Mouse (Mus musculus): ENCODE results near the gene Hoxc5. TPM values are rescaled to one million over a fixed set of nuclear protein-coding genes. Genes with fewer than 3 reads are reported as not detected.

Gene Hoxc5
- polyA plus RNA-seq, 1 experiment from 2014 or later = not detected

GRCm38 (mm10) chr15:102950877-102951276 lies 16.4 kb upstream of the Hoxc5 start:
- 12% methylated on average over 2 of the region's 2 CpGs for WGBS
- no peak overlapping the region for H3K4me2 ChIP-seq
- no peak for ATAC-seq (ENCODE audit: low FRiP score)

GRCm38 (mm10) chr15:102953561-102953960 lies 13.7 kb upstream of the Hoxc5 start:
- no peak for ATAC-seq (ENCODE audit: low FRiP score)
- 3% methylated on average over 6 of the region's 6 CpGs for WGBS
- Histone ChIP-seq H3K4me1 (no peaks in the 10 kb centered on the region), H3K36me3 (replicated peaks) (no peaks in the 10 kb centered on the region), H3K4me2 (no peak overlapping the region), H3K4me3 (replicated peaks) (no peak overlapping the region), H3K9ac (no peak overlapping the region), H3K27me3 (peaks cover 100% of the 10 kb centered on the region), H3K9me3 (no peaks in the 10 kb centered on the region), H3K27ac (no peak overlapping the region)

More at GRCm38 (mm10) chr15:102950877-102951276, 16.4 kb upstream of the Hoxc5 start:
- no peaks in the 10 kb centered on the region for H3K4me1 ChIP-seq
- H3K4me3 ChIP-seq (replicated peaks) = no peak overlapping the region
- H3K9ac ChIP-seq = no peak overlapping the region
- H3K9me3 ChIP-seq = no peaks in the 10 kb centered on the region
- H3K27ac ChIP-seq = no peak overlapping the region
- peaks cover 99% of the 10 kb centered on the region for H3K27me3 ChIP-seq
- no peaks in the 10 kb centered on the region for H3K36me3 ChIP-seq (replicated peaks)

- no peaks in the 10 kb centered on the region for H3K9me3 ChIP-seq
- H3K36me3 ChIP-seq (replicated peaks) = no peaks in the 10 kb centered on the region
- ATAC-seq (ENCODE audit: low FRiP score) = no peak
- peaks cover 98% of the 10 kb centered on the region for H3K27me3 ChIP-seq
- WGBS = under 1% methylated on average over 57 of the region's 57 CpGs
- no peak within 1 kb of the TSS for H3K9ac ChIP-seq
- no peaks in the 10 kb centered on the region for H3K4me1 ChIP-seq
- no peak within 1 kb of the TSS for H3K27ac ChIP-seq
- no peak within 1 kb of the TSS for H3K4me2 ChIP-seq
- H3K4me3 ChIP-seq (replicated peaks) = no peak within 1 kb of the TSS
Observed at GRCm38 (mm10) chr15:102954192-102955006, 12.8 kb upstream of the Hoxc5 start, which contains the start of gene Hoxc11. Hoxc11 (plus strand) TSS chr15:102954427.

GRCm38 (mm10) chr15:102955007-102955382 lies 12.2 kb upstream of the Hoxc5 start:
- Histone ChIP-seq H3K4me2 (no peak overlapping the region), H3K27me3 (peaks cover 98% of the 10 kb centered on the region), H3K9ac (no peak overlapping the region), H3K36me3 (replicated peaks) (no peaks in the 10 kb centered on the region), H3K4me3 (replicated peaks) (no peak overlapping the region), H3K4me1 (no peaks in the 10 kb centered on the region), H3K9me3 (no peaks in the 10 kb centered on the region), H3K27ac (no peak overlapping the region)
- under 1% methylated on average over 28 of the region's 28 CpGs for WGBS
- no peak for ATAC-seq (ENCODE audit: low FRiP score)

GRCm38 (mm10) chr15:102955833-102956640 lies 11.2 kb upstream of the Hoxc5 start:
- no peaks in the 10 kb centered on the region for H3K9me3 ChIP-seq
- no peak for ATAC-seq (ENCODE audit: low FRiP score)
- H3K27ac ChIP-seq = no peak overlapping the region
- H3K27me3 ChIP-seq = peaks cover 98% of the 10 kb centered on the region
- H3K4me2 ChIP-seq = no peak overlapping the region
- no peaks in the 10 kb centered on the region for H3K4me1 ChIP-seq
- no peaks in the 10 kb centered on the region for H3K36me3 ChIP-seq (replicated peaks)
- WGBS = under 1% methylated on average over 40 of the region's 40 CpGs
- H3K9ac ChIP-seq = no peak overlapping the region
- H3K4me3 ChIP-seq (replicated peaks) = no peak overlapping the region

GRCm38 (mm10) chr15:102956906-102957305 lies 10.3 kb upstream of the Hoxc5 start:
- no peak overlapping the region for H3K9ac ChIP-seq
- WGBS = under 1% methylated on average over 12 of the region's 12 CpGs
- H3K36me3 ChIP-seq (replicated peaks) = no peaks in the 10 kb centered on the region
- H3K27me3 ChIP-seq = peaks cover 98% of the 10 kb centered on the region
- H3K4me3 ChIP-seq (replicated peaks) = no peak overlapping the region
- no peak for ATAC-seq (ENCODE audit: low FRiP score)
- no peak overlapping the region for H3K27ac ChIP-seq
- H3K4me1 ChIP-seq = no peaks in the 10 kb centered on the region
- H3K4me2 ChIP-seq = no peak overlapping the region
- no peaks in the 10 kb centered on the region for H3K9me3 ChIP-seq

- Histone ChIP-seq H3K4me3 (replicated peaks) (no peak overlapping the region), H3K4me1 (no peaks in the 10 kb centered on the region), H3K36me3 (replicated peaks) (no peaks in the 10 kb centered on the region), H3K4me2 (no peak overlapping the region), H3K27ac (no peak overlapping the region), H3K27me3 (peaks cover 97% of the 10 kb centered on the region), H3K9me3 (no peaks in the 10 kb centered on the region), H3K9ac (no peak overlapping the region)
- no peak for ATAC-seq (ENCODE audit: low FRiP score)
- WGBS = under 1% methylated on average over 13 of the region's 13 CpGs
Observed at GRCm38 (mm10) chr15:102959663-102960191, 7.5 kb upstream of the Hoxc5 start.

GRCm38 (mm10) chr15:102961728-102962127 lies 5.5 kb upstream of the Hoxc5 start:
- 7% methylated on average over 6 of the region's 6 CpGs for WGBS
- no peak overlapping the region for H3K4me2 ChIP-seq
- H3K9ac ChIP-seq = no peak overlapping the region

GRCm38 (mm10) chr15:102962492-102962891 lies 4.8 kb upstream of the Hoxc5 start:
- Histone ChIP-seq H3K27ac (no peak overlapping the region), H3K36me3 (replicated peaks) (no peaks in the 10 kb centered on the region), H3K9ac (no peak overlapping the region), H3K27me3 (peaks cover 97% of the 10 kb centered on the region), H3K9me3 (no peaks in the 10 kb centered on the region), H3K4me1 (peaks cover 4% of the 10 kb centered on the region; the same call in 1 of the 2 replicates), H3K4me3 (replicated peaks) (no peak overlapping the region), H3K4me2 (no peak overlapping the region)
- no peak for ATAC-seq (ENCODE audit: low FRiP score)
- WGBS = 2% methylated on average over 13 of the region's 13 CpGs

More at GRCm38 (mm10) chr15:102961728-102962127, 5.5 kb upstream of the Hoxc5 start:
- H3K36me3 ChIP-seq (replicated peaks) = no peaks in the 10 kb centered on the region
- H3K9me3 ChIP-seq = no peaks in the 10 kb centered on the region
- no peak overlapping the region for H3K27ac ChIP-seq
- peaks cover 97% of the 10 kb centered on the region for H3K27me3 ChIP-seq
- no peak for ATAC-seq (ENCODE audit: low FRiP score)
- no peak overlapping the region for H3K4me3 ChIP-seq (replicated peaks)
- H3K4me1 ChIP-seq = peaks cover 2% of the 10 kb centered on the region; the same call in 1 of the 2 replicates

- Histone ChIP-seq H3K4me1 (peaks cover 4% of the 10 kb centered on the region; the same call in 1 of the 2 replicates), H3K9me3 (no peaks in the 10 kb centered on the region), H3K4me3 (replicated peaks) (no peak overlapping the region), H3K36me3 (replicated peaks) (no peaks in the 10 kb centered on the region), H3K27me3 (peaks cover 97% of the 10 kb centered on the region), H3K9ac (no peak overlapping the region), H3K4me2 (no peak overlapping the region), H3K27ac (no peak overlapping the region)
- no peak for ATAC-seq (ENCODE audit: low FRiP score)
- 2% methylated on average over 8 of the region's 8 CpGs for WGBS
Observed at GRCm38 (mm10) chr15:102963259-102963658, 4.0 kb upstream of the Hoxc5 start.

GRCm38 (mm10) chr15:102963671-102964640 lies 3.3 kb upstream of the Hoxc5 start:
- Histone ChIP-seq H3K27ac (no peak overlapping the region), H3K4me3 (replicated peaks) (no peak overlapping the region), H3K4me2 (no peak overlapping the region), H3K9ac (no peak overlapping the region), H3K27me3 (peaks cover 97% of the 10 kb centered on the region), H3K36me3 (replicated peaks) (no peaks in the 10 kb centered on the region), H3K9me3 (no peaks in the 10 kb centered on the region), H3K4me1 (peaks cover 4% of the 10 kb centered on the region; the same call in 1 of the 2 replicates)
- ATAC-seq (ENCODE audit: low FRiP score) = no peak
- 1% methylated on average over 28 of the region's 28 CpGs for WGBS
